Mouse (Mus musculus) brain, embryonic 14.5 days (tissue): ENCODE measurements around the gene AU040320.

Source experiments
- CTCF ChIP-seq: fragments of 200-500 bp; IDR thresholded peaks from 2 replicates; pipeline ENCODE4 v1.5.1; 2012; ENCODE audit warnings: inconsistent platforms, mild to moderate bottlenecking, moderate library complexity, borderline replicate concordance; ENCODE audit not compliant: insufficient read depth, insufficient read length; ENCODE audit errors: extremely low read depth
- POLR2A ChIP-seq: fragments of 200-500 bp; IDR thresholded peaks from 2 replicates; pipeline ENCODE4 v1.6.1; 2012; ENCODE audit warnings: mild to moderate bottlenecking, inconsistent platforms, borderline replicate concordance; ENCODE audit not compliant: poor library complexity, insufficient read depth, insufficient read length, severe bottlenecking; ENCODE audit errors: extremely low read depth

DNA sequence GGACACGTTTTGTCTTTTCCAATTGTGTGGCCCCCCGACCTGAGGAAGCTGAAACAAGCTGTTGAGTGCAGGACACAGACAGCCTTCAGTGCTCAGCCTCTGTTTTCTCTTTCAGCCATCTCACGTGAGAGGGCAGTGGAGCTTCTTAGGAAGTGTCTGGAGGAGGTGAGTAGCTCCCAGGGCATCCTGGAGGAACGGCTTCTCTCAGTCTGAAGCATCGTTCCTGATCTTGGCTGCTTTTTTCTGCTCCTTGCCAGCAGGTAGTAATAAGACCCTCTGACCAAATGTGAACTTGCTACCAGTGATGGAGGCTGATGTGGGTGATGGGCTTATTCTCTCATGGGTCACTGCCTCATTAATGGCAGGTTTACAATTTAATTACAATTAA is 45.9 kb upstream of the AU040320 start:
- TF ChIP-seq POLR2A (no peak), CTCF (no peak)
